Mouse (Mus musculus): ENCODE data around the gene Ptgis. TPM values are rescaled to one million over a fixed set of nuclear protein-coding genes. Genes with fewer than 3 reads are reported as not detected.

The Ptgis gene
- polyA plus RNA-seq, 1 experiment: 3.2 TPM

- 63% methylated on average over 2 of the region's 2 CpGs for WGBS
- Histone ChIP-seq H3K4me3 (ENCODE audit: low read depth, low read length) (no peak overlapping the region), H3K27ac (ENCODE audit: insufficient read depth, low read depth, low read length) (no peak overlapping the region), H3K27me3 (ENCODE audit: control insufficient read depth, insufficient read depth, low read length) (peaks cover 5% of the 10 kb centered on the region; the same call in 1 of the 2 replicates), H3K36me3 (ENCODE audit: control insufficient read depth, insufficient read depth, low read length) (no peaks in the 10 kb centered on the region), H3K4me1 (ENCODE audit: control insufficient read depth, insufficient read depth, insufficient read length, low read length) (peaks cover 16% of the 10 kb centered on the region)
- TF ChIP-seq CTCF (IDR thresholded peaks at IDR 0.05; ENCODE audit: extremely low read depth, insufficient read length, insufficient replicate concordance, low read depth, low read length): no peak
- TF ChIP-seq POLR2A (IDR thresholded peaks at IDR 0.05; ENCODE audit: low read depth, low read length): no peak
These were observed 96.5 kb downstream of the Ptgis start for GRCm38 (mm10) chr2:167143914-167144313.

DNA sequence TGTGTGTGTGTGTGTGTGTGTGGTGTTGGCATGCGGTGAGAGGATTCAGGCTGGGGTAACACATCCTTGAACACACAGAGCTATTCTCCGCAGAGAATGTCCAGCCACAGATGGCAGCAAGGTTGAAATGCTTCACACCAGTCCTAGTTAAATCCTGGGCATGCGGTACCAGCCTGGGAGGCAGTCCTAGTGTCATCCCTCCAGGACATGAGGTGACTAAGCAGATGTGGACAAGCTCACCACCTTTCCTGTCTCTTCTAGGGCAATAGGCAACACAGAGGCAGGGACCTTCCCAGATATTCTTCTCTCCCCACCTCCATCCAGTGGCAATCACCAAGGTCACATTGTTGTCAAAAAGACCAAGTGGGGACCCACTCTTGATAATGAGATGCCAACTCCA lies 98.1 kb downstream of the Ptgis start:
- no peaks in the 10 kb centered on the region for H3K36me3 ChIP-seq (ENCODE audit: control insufficient read depth, insufficient read depth, low read length)
- no peak for TF ChIP-seq POLR2A (IDR thresholded peaks at IDR 0.05; ENCODE audit: low read depth, low read length)
- no peak for TF ChIP-seq CTCF (IDR thresholded peaks at IDR 0.05; ENCODE audit: extremely low read depth, insufficient read length, insufficient replicate concordance, low read depth, low read length)
- H3K27ac ChIP-seq (ENCODE audit: insufficient read depth, low read depth, low read length): no peak overlapping the region
- 87% methylated on average over 3 of the region's 3 CpGs for WGBS
- H3K27me3 ChIP-seq (ENCODE audit: control insufficient read depth, insufficient read depth, low read length): peaks cover 5% of the 10 kb centered on the region; the same call in 1 of the 2 replicates
- H3K4me3 ChIP-seq (ENCODE audit: low read depth, low read length): no peak overlapping the region
- H3K4me1 ChIP-seq (ENCODE audit: control insufficient read depth, insufficient read depth, insufficient read length, low read length): peaks cover 11% of the 10 kb centered on the region

- Histone ChIP-seq H3K27me3 (ENCODE audit: control insufficient read depth, insufficient read depth, low read length) (peaks cover 5% of the 10 kb centered on the region; the same call in 1 of the 2 replicates), H3K4me3 (ENCODE audit: low read depth, low read length) (no peak overlapping the region), H3K27ac (ENCODE audit: insufficient read depth, low read depth, low read length) (no peak overlapping the region), H3K4me1 (ENCODE audit: control insufficient read depth, insufficient read depth, insufficient read length, low read length) (peaks cover 9% of the 10 kb centered on the region), H3K36me3 (ENCODE audit: control insufficient read depth, insufficient read depth, low read length) (no peaks in the 10 kb centered on the region)
- TF ChIP-seq CTCF (IDR thresholded peaks at IDR 0.05; ENCODE audit: extremely low read depth, insufficient read length, insufficient replicate concordance, low read depth, low read length): no peak
- TF ChIP-seq POLR2A (IDR thresholded peaks at IDR 0.05; ENCODE audit: low read depth, low read length): no peak
- 57% methylated on average over 4 of the region's 4 CpGs for WGBS
These were observed 98.6 kb downstream of the Ptgis start for GRCm38 (mm10) chr2:167141810-167142209.

Other genes with a start within 250 kb of the Ptgis start
- 5.3 and 9.8 TPM in 2 replicates for gene Stau1, start 244.3 kb downstream of the Ptgis start, polyA plus RNA-seq (2012; rRNA removed)
- 6.4 and 14.7 TPM in 2 replicates for gene Ddx27, start 225.4 kb downstream of the Ptgis start, polyA plus RNA-seq (2012; rRNA removed)
- 21.0 and 56.0 TPM in 2 replicates for gene Znfx1, start 177.6 kb downstream of the Ptgis start, polyA plus RNA-seq (2012; rRNA removed)
- 2.2 and 2.7 TPM in 2 replicates for gene Kcnb1, start 50.4 kb downstream of the Ptgis start, polyA plus RNA-seq (2012; rRNA removed)
- gene B4galt5, start 108.6 kb upstream of the Ptgis start, polyA plus RNA-seq (2012; rRNA removed): 24.8 and 84.7 TPM in 2 replicates
- 19.8 and 34.8 TPM in 2 replicates for gene Slc9a8, start 181.1 kb upstream of the Ptgis start, polyA plus RNA-seq (2012; rRNA removed)